Mouse (Mus musculus): ENCODE results near the gene Eme2.
A peak's percentile ranks its signal among the peaks of the same experiment; 100 is the strongest.

DNA sequence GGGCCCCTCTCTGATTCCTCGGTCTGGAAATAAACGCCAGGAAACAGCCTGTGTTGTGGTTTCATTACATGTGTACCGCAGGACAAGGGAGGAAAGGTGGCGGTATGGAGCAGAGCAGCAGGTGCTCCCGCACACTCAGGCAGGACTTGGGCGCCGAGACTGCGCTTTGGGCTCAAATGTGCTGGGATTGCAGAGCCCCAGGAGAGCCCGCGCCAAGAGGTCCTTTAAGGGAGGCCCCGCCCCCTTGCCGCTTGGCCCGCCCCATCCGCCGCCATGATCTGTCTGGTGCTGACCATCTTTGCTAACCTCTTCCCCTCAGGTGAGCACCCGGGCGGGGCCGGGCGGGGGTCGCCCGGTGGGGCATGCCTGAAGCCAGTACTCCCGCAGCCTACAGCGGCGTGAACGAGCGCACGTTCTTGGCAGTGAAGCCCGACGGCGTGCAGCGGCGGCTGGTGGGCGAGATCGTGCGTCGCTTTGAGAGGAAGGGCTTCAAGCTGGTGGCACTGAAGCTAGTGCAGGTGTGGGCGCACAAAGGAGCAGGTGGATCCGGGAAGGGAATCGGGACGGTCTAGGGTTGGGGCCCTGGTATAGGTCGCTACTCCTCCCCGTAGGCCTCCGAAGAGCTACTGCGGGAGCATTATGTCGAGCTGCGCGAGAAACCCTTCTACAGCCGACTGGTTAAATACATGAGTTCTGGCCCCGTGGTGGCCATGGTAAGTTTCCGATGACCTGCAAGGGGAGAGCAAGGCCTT lies 1.5 kb upstream of the Eme2 start, which contains the start of gene Nme3:
- peak; percentile 34; the same call in 1 of the 2 replicates for TF ChIP-seq CTCF (IDR thresholded peaks at IDR 0.05; ENCODE audit: borderline replicate concordance, insufficient read depth, low read length)
- TF ChIP-seq POLR2A (IDR thresholded peaks at IDR 0.05; ENCODE audit: low read depth, low read length), result no peak
